Mouse (Mus musculus) erythroblast, embryonic 14.5 days (primary cell): ENCODE measurements around the gene Pigo.

ENCODE experiments used
- GATA1 ChIP-seq: IDR thresholded peaks from 2 replicates; pipeline ENCODE4 v1.6.1; 2012; ENCODE audit warnings: low read length, inconsistent platforms, mixed read lengths
- TAL1 ChIP-seq: IDR thresholded peaks from 3 replicates; pipeline ENCODE4 v1.6.1; 2012; ENCODE audit warnings: low read length, inconsistent platforms, mixed read lengths

GRCm38 (mm10) chr4:43021341-43021740 lies 4.3 kb downstream of the Pigo start:
- TF ChIP-seq GATA1 (no peak), TAL1 (no peak)
